Mouse (Mus musculus) small intestine, adult 2 months (tissue): ENCODE measurements around the gene Magea5. TPM values are rescaled to one million over a fixed set of nuclear protein-coding genes. Genes with fewer than 3 reads are reported as not detected.
"Not testable (repeated sequence)": the region's sequence is repeated elsewhere in the genome, so short reads cannot be mapped to it uniquely, and the experiment has no call there.

ENCODE experiments used
- H3K27ac ChIP-seq: fragments of 200-500 bp; 2 replicates; pipeline ENCODE4 v1.5.1; 2012; ENCODE audit warnings: low read depth, low read length, control low read depth, inconsistent platforms; ENCODE audit not compliant: insufficient read depth
- H3K27me3 ChIP-seq: fragments of 200-500 bp; 2 replicates; pipeline ENCODE4 v1.6.1; 2012; ENCODE audit warnings: mild to moderate bottlenecking, moderate library complexity, low read length, inconsistent platforms; ENCODE audit not compliant: control insufficient read depth, insufficient read depth
- H3K36me3 ChIP-seq: fragments of 200-500 bp; 2 replicates; pipeline ENCODE4 v1.6.1; 2012; ENCODE audit warnings: mild to moderate bottlenecking, low read length, control low read depth, inconsistent platforms; ENCODE audit not compliant: control insufficient read depth, insufficient read depth
- H3K4me1 ChIP-seq: fragments of 200-500 bp; 2 replicates; pipeline ENCODE4 v1.6.1; 2012; ENCODE audit warnings: low read length, inconsistent platforms, mixed read lengths; ENCODE audit not compliant: control insufficient read depth, insufficient read depth, insufficient read length
- H3K4me3 ChIP-seq: fragments of 200-500 bp; 2 replicates; pipeline ENCODE4 v1.5.1; 2012; ENCODE audit warnings: low read depth, mild to moderate bottlenecking, control low read depth, inconsistent platforms, low read length, moderate library complexity
- CTCF ChIP-seq: fragments of 200-500 bp; IDR thresholded peaks from 2 replicates; pipeline ENCODE4 v1.5.1; 2012; ENCODE audit warnings: low read depth, mild to moderate bottlenecking, control low read depth, inconsistent platforms, low read length, moderate library complexity, mixed read lengths; ENCODE audit not compliant: insufficient replicate concordance, insufficient read length; ENCODE audit errors: extremely low read depth
- POLR2A ChIP-seq: fragments of 200-500 bp; IDR thresholded peaks from 2 replicates; pipeline ENCODE4 v1.6.1; 2012; ENCODE audit warnings: low read depth, mild to moderate bottlenecking, control low read depth, inconsistent platforms, low read length, moderate library complexity
- WGBS: fragments of 180-500 bp; shearing (Covaris S2); methylation state at CpG from one replicate; pipeline ENCODE4 v1.1.7; 2018; 5-methylcytosine and 5-hydroxymethylcytosine counted together
- polyA plus RNA-seq: library from polyadenylated mRNA; depleted of rRNA; stranded (reverse); fragments of >200 nt; gene quantifications from 2 replicates; pipeline ENCODE4 v1.2.3, GENCODE M21; 2012; rRNA removed

Gene Magea5
- polyA plus RNA-seq: not detected in 2 replicates

DNA sequence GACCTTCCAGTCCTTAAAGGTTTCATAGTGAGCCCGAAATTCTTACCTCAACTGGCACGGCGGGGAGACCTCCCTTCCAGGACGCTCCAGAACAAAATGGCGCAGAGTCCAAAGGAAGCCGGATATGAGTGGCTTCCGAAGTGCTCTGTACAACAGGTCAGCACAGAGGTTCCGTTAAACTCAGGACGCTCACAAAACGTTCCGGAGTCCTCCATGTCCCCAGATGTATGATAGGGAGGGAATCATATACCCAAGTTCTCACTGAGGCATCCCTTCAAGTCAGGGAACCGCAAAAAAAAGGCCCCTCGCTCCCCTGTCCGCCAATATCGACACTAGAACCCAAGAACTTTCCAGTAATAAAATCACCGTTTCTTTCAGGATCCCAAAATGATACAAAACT lies at the start of gene Magea5:
Gene Magea5, minus strand, starts transcription at position 101 of the 400 bp plus-strand sequence.
- H3K4me1 ChIP-seq, H3K27me3 ChIP-seq, H3K27ac ChIP-seq, H3K4me3 ChIP-seq, H3K36me3 ChIP-seq: not testable (repeated sequence)
- 88% methylated on average over 16 of the region's 16 CpGs for WGBS

- H3K27ac ChIP-seq: no peak overlapping the region
- no peaks in the 10 kb centered on the region for H3K36me3 ChIP-seq
- H3K27me3 ChIP-seq: no peaks in the 10 kb centered on the region
- H3K4me3 ChIP-seq: no peak overlapping the region
- H3K4me1 ChIP-seq: no peaks in the 10 kb centered on the region
- TF ChIP-seq CTCF (no peak), POLR2A (no peak)
Measured at GRCm38 (mm10) chrX:155098024-155098423, 35.1 kb upstream of the Magea5 start.

GRCm38 (mm10) chrX:155093566-155093965 lies 30.6 kb upstream of the Magea5 start, which contains the start of gene Magea2:
Gene Magea2, minus strand, starts transcription at chrX:155093666.
- H3K27ac ChIP-seq, H3K4me1 ChIP-seq, H3K27me3 ChIP-seq, H3K4me3 ChIP-seq, H3K36me3 ChIP-seq: not testable (repeated sequence)
- whole genome bisulfite sequencing: 75% methylated on average over 3 of the region's 4 CpGs

DNA sequence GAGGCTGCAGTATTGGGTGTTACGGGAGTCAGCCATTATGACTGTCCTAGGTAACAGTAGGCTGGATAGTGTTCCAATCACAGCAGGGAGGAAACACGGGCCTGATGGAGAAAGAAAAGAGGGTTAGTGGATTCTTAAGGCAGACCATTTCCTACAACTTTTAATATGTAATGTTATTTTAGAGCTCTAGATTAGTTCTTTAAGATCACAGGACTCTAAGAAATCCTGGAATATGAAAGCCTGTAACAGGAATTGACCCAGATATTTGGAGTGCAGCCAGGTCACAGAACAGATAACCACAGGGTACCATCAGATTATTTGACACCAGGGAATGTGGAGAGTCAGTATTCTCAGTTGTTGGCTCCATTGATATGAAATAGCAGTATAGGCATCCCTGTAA lies 26.7 kb upstream of the Magea5 start, which contains the start of gene Magea1:
Gene Magea1, minus strand, starts transcription at position 101 of the 400 bp plus-strand sequence.
- not testable (repeated sequence) for H3K27ac ChIP-seq
- WGBS: 100% methylated on average over 1 of the region's 2 CpGs

More for the DNA sequence above, 26.7 kb upstream of the Magea5 start, which contains the start of gene Magea1:
- H3K27me3 ChIP-seq, H3K4me3 ChIP-seq, H3K4me1 ChIP-seq, H3K36me3 ChIP-seq: not testable (repeated sequence)

Other genes with a start within 250 kb of the Magea5 start
- gene Cldn34b1, start 172.9 kb downstream of the Magea5 start, polyA plus RNA-seq: not detected in 2 replicates
- not detected in 2 replicates for gene Magea6, start 127.2 kb downstream of the Magea5 start, polyA plus RNA-seq
- gene Magea3, start 113.6 kb downstream of the Magea5 start, polyA plus RNA-seq: not detected in 2 replicates
- gene Magea8, start 67.3 kb downstream of the Magea5 start, polyA plus RNA-seq: not detected in 2 replicates
- not detected in 2 replicates for gene Magea1, start 26.6 kb upstream of the Magea5 start, polyA plus RNA-seq
- not detected in 2 replicates for gene Magea2, start 30.5 kb upstream of the Magea5 start, polyA plus RNA-seq
- not detected in 2 replicates for gene Cldn34b2, start 65.3 kb upstream of the Magea5 start, polyA plus RNA-seq
- 6.8 and 12.4 TPM in 2 replicates for gene Sat1, start 153.3 kb upstream of the Magea5 start, polyA plus RNA-seq
- 6.3 and 8.0 TPM in 2 replicates for gene Acot9, start 199.3 kb upstream of the Magea5 start, polyA plus RNA-seq